Mouse (Mus musculus) forebrain, embryonic 16.5 days (tissue): ENCODE data around the gene Gpr132. TPM values are rescaled to one million over a fixed set of nuclear protein-coding genes. Genes with fewer than 3 reads are reported as not detected.
"Not testable (repeated sequence)": the region's sequence is repeated elsewhere in the genome, so short reads cannot be mapped to it uniquely, and the experiment has no call there.

ENCODE experiments used
- ATAC-seq: fragments of 200-750 bp; cut with Nextera tagmentation; 2 replicates; pipeline ENCODE4 v1.8.0; 2017; ENCODE audit warnings: mild to moderate bottlenecking, moderate library complexity
- H3K27ac ChIP-seq: fragments of 300-500 bp; sonication (generic); 2 replicates; pipeline ENCODE4 v1.5.1; 2014; ENCODE audit warnings: low read length, control low read depth
- H3K27me3 ChIP-seq: fragments of 300-500 bp; sonication (generic); replicated peaks from 2 replicates; pipeline ENCODE4 v1.6.1; 2014; ENCODE audit warnings: low read length; ENCODE audit not compliant: control insufficient read depth, insufficient read depth
- H3K36me3 ChIP-seq: fragments of 300-500 bp; sonication (generic); 2 replicates; pipeline ENCODE4 v1.6.1; 2014; ENCODE audit not compliant: control insufficient read depth, insufficient read depth
- H3K4me1 ChIP-seq: fragments of 300-500 bp; sonication (generic); replicated peaks from 2 replicates; pipeline ENCODE4 v1.6.1; 2014; ENCODE audit warnings: low read length; ENCODE audit not compliant: control insufficient read depth, insufficient read depth
- H3K4me2 ChIP-seq: fragments of 300-500 bp; sonication (generic); 2 replicates; pipeline ENCODE4 v1.6.1; 2014; ENCODE audit warnings: mild to moderate bottlenecking, low read length, control low read depth
- H3K4me3 ChIP-seq: fragments of 300-500 bp; sonication (generic); replicated peaks from 2 replicates; pipeline ENCODE4 v1.5.1; 2014; ENCODE audit warnings: mild to moderate bottlenecking, low read length, control low read depth
- H3K9ac ChIP-seq: fragments of 300-500 bp; sonication (generic); replicated peaks from 2 replicates; pipeline ENCODE4 v1.6.1; 2014; ENCODE audit warnings: low read depth, low read length, control low read depth
- H3K9me3 ChIP-seq: fragments of 300-500 bp; sonication (generic); 2 replicates; pipeline ENCODE4 v1.6.1; 2016; ENCODE audit warnings: low read length; ENCODE audit not compliant: control insufficient read depth
- WGBS: fragments of 180-500 bp; shearing (Covaris S2); extraction: QIAGEN DNeasy Blood & Tissue Kit; methylation state at CpG from one replicate; pipeline ENCODE4 v1.1.7; 2014; 5-methylcytosine and 5-hydroxymethylcytosine counted together
- polyA plus RNA-seq: library from polyadenylated mRNA; unstranded; fragments of >200 nt; fragmentation: Nextera tagmentation; extraction: Ambion mirVana; gene quantifications from 2 replicates; pipeline ENCODE4 v1.2.1, GENCODE M21; 2015

The Gpr132 gene
- polyA plus RNA-seq, 1 experiment from 2014 or later = not detected

- Histone ChIP-seq H3K36me3 (no peaks in the 10 kb centered on the region), H3K4me3 (no peak overlapping the region), H3K9me3 (no peaks in the 10 kb centered on the region), H3K27me3 (no peaks in the 10 kb centered on the region), H3K9ac (no peak overlapping the region), H3K4me2 (no peak overlapping the region), H3K4me1 (no peaks in the 10 kb centered on the region), H3K27ac (no peak overlapping the region)
- ATAC-seq = no peak
- 85% methylated on average over 11 of the region's 11 CpGs for WGBS
Measured at GRCm38 (mm10) chr12:112849235-112850022, 18.6 kb downstream of the Gpr132 start.

- ATAC-seq = no peak
- Histone ChIP-seq H3K27ac (no peak overlapping the region), H3K9ac (no peak overlapping the region), H3K9me3 (no peaks in the 10 kb centered on the region), H3K4me2 (no peak overlapping the region), H3K27me3 (no peaks in the 10 kb centered on the region), H3K4me3 (no peak overlapping the region), H3K4me1 (no peaks in the 10 kb centered on the region), H3K36me3 (no peaks in the 10 kb centered on the region)
- WGBS = 86% methylated on average over 2 of the region's 2 CpGs
Measured at GRCm38 (mm10) chr12:112847880-112848279, 20.1 kb downstream of the Gpr132 start.

- H3K36me3 ChIP-seq = no peaks in the 10 kb centered on the region
- no peaks in the 10 kb centered on the region for H3K4me1 ChIP-seq
- no peak overlapping the region for H3K27ac ChIP-seq
- H3K4me3 ChIP-seq = no peak overlapping the region
- 26% methylated on average over 3 of the region's 3 CpGs for WGBS
- no peak overlapping the region for H3K4me2 ChIP-seq
- no peak overlapping the region for H3K9ac ChIP-seq
- ATAC-seq = peak; percentile 71; the same call in 1 of the 2 replicates
- no peaks in the 10 kb centered on the region for H3K9me3 ChIP-seq
- no peaks in the 10 kb centered on the region for H3K27me3 ChIP-seq
Measured at GRCm38 (mm10) chr12:112843803-112844202, 24.2 kb downstream of the Gpr132 start.

GRCm38 (mm10) chr12:112842128-112842527 lies 25.9 kb downstream of the Gpr132 start:
- H3K9ac ChIP-seq, H3K4me3 ChIP-seq, ATAC-seq, H3K4me1 ChIP-seq, H3K36me3 ChIP-seq, H3K4me2 ChIP-seq, H3K27me3 ChIP-seq, H3K9me3 ChIP-seq, H3K27ac ChIP-seq: not testable (repeated sequence)
- 87% methylated on average over 2 of the region's 2 CpGs for WGBS

- not testable (repeated sequence) for H3K4me3 ChIP-seq, H3K9me3 ChIP-seq, H3K27me3 ChIP-seq, H3K27ac ChIP-seq, H3K4me1 ChIP-seq, H3K9ac ChIP-seq, H3K4me2 ChIP-seq, ATAC-seq, H3K36me3 ChIP-seq
- WGBS = 62% methylated on average over 4 of the region's 4 CpGs
Measured at GRCm38 (mm10) chr12:112841338-112841892, 26.6 kb downstream of the Gpr132 start.

GRCm38 (mm10) chr12:112840209-112841086 lies 27.6 kb downstream of the Gpr132 start:
- Histone ChIP-seq H3K4me1 (no peaks in the 10 kb centered on the region), H3K36me3 (no peaks in the 10 kb centered on the region), H3K27ac (no peak overlapping the region), H3K9me3 (no peaks in the 10 kb centered on the region), H3K4me3 (no peak overlapping the region), H3K4me2 (no peak overlapping the region), H3K27me3 (no peaks in the 10 kb centered on the region), H3K9ac (no peak overlapping the region)
- WGBS = 81% methylated on average over 25 of the region's 25 CpGs
- no peak for ATAC-seq

GRCm38 (mm10) chr12:112835046-112835445 lies 33.0 kb downstream of the Gpr132 start:
- Histone ChIP-seq H3K9ac (no peak overlapping the region), H3K4me3 (no peak overlapping the region), H3K4me1 (peaks cover 13% of the 10 kb centered on the region), H3K27ac (no peak overlapping the region), H3K4me2 (no peak overlapping the region), H3K9me3 (no peaks in the 10 kb centered on the region), H3K36me3 (no peaks in the 10 kb centered on the region), H3K27me3 (no peaks in the 10 kb centered on the region)
- WGBS = 76% methylated on average over 2 of the region's 2 CpGs
- no peak for ATAC-seq

GRCm38 (mm10) chr12:112833527-112833926 lies 34.5 kb downstream of the Gpr132 start:
- peaks cover 14% of the 10 kb centered on the region for H3K4me1 ChIP-seq

GRCm38 (mm10) chr12:112832411-112832810 lies 35.6 kb downstream of the Gpr132 start:
- ATAC-seq = no peak
- Histone ChIP-seq H3K27me3 (no peaks in the 10 kb centered on the region), H3K4me2 (no peak overlapping the region), H3K4me1 (peaks cover 24% of the 10 kb centered on the region), H3K27ac (no peak overlapping the region), H3K9me3 (no peaks in the 10 kb centered on the region), H3K36me3 (no peaks in the 10 kb centered on the region; the same call in 1 of the 2 replicates), H3K9ac (no peak overlapping the region), H3K4me3 (no peak overlapping the region)
- WGBS = 92% methylated on average over 5 of the region's 5 CpGs

More at GRCm38 (mm10) chr12:112833527-112833926, 34.5 kb downstream of the Gpr132 start:
- no peaks in the 10 kb centered on the region for H3K36me3 ChIP-seq
- 92% methylated on average over 6 of the region's 6 CpGs for WGBS
- no peaks in the 10 kb centered on the region for H3K27me3 ChIP-seq
- H3K4me2 ChIP-seq = no peak overlapping the region
- H3K27ac ChIP-seq = no peak overlapping the region
- no peak for ATAC-seq
- H3K9me3 ChIP-seq = no peaks in the 10 kb centered on the region
- H3K9ac ChIP-seq = no peak overlapping the region
- no peak overlapping the region for H3K4me3 ChIP-seq
